Mouse (Mus musculus): Measurements from ENCODE around the gene Lrrc8b. TPM values are rescaled to one million over a fixed set of nuclear protein-coding genes. Genes with fewer than 3 reads are reported as not detected.

Gene Lrrc8b
- polyA plus RNA-seq (2012; rRNA removed) = 8.0 and 21.2 TPM in 2 replicates

DNA sequence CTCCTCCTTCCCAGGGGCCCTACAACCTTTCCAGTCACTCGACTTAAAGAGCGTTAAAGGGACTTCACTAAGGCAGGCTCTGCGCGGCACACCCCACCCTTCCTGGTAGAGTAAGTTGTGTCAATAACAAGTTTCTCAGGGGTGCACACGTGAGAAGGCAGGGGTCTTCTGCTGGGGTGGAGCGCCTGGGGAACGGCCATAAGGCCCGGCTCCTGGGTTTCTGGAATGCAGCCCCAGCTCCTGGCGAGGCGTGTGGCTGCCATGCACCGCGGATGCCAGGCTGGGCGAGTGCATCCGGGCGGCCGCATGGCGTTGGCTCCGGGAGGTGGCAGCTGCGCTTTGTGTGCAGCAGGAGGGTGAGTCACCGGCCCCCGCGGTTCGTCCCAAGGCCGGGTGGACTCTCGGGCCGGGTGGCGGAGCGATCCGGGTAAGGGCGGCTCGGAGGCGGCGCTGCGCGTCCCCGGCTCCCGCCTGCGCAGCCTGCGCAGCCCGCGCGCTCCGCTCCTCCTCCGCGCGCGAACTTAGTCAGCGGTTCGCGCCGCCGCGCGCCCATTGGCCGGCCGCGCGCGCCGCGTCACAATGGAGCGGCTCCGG lies at the start of gene Lrrc8b:
Gene Lrrc8b (plus strand): TSS at position 578 of the 594 bp plus-strand sequence.
- DNase-seq (ENCODE audit: low read depth, low spot score) = peak; percentile 44
- 1% methylated on average over 63 of the region's 63 CpGs for WGBS

GRCm38 (mm10) chr5:105381482-105381881 lies 34.1 kb upstream of the Lrrc8b start:
- DNase-seq (ENCODE audit: low read depth, low spot score) = no peak
- WGBS = 81% methylated on average over 2 of the region's 2 CpGs

GRCm38 (mm10) chr5:105390346-105390745 lies 25.2 kb upstream of the Lrrc8b start:
- WGBS = 86% methylated on average over 2 of the region's 2 CpGs
- no peak for DNase-seq (ENCODE audit: low read depth, low spot score)

DNA sequence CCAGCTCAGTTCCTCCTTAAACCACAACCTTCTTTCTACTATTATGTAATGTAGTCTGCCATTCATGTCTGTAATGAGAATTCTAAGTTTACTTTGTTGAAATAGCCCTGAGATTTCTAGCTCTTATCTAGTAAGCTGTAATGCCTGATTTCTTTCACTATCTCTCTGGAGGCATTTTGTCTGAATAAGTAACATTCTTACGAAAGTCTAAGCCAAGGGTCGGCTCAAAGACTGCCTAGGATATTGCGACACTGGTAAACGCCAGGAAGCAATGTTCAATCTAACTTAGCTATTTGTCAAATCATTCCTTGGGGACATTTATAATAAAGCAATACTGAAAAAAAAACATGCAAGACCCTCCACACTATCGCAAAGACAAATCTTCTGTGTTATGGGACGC lies 21.8 kb upstream of the Lrrc8b start:
- 94% methylated on average over 6 of the region's 6 CpGs for WGBS
- DNase-seq (ENCODE audit: low read depth, low spot score) = no peak

- 87% methylated on average over 4 of the region's 4 CpGs for whole genome bisulfite sequencing
- no peak for DNase-seq (ENCODE audit: low read depth, low spot score)
Measured at GRCm38 (mm10) chr5:105395188-105395587, 20.4 kb upstream of the Lrrc8b start.

- no peak for DNase-seq (ENCODE audit: low read depth, low spot score)
- 71% methylated on average over 6 of the region's 6 CpGs for WGBS
Measured at GRCm38 (mm10) chr5:105398966-105399365, 16.6 kb upstream of the Lrrc8b start.

DNA sequence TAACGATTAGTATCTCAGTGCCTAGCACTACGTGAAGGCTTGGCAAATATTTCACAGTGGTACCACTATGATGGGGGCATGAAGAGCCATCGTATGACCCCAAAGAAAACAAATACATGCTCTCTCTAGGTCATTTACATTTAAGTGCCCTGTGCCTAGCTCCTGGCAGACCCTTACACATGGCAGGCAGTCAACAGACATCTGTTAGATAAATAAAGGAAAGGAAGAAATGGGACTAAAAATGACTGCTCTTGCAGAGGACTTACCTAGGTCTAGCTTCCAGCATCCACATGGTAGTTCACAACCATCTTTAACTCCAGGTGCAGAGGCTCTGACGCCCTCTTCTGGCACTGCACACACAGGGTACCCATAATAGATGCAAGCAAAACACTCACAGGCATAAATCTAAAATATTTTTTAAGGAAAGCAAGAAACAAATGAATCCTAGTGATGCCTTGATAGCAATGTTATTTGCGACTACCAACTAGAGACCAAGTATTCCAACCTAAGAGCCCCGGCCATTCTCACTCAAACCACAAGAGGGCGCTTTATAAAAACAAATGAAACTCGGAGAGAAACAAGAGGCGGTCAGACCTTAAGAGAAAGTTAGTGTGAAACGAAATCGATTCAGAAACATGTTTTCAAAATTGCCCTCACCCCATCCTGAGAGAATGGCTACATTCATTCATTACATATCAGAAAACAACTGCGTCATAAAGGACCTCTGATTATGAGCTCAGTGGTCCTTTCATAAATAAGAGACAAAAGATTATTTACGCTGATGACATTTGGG lies 15.7 kb upstream of the Lrrc8b start:
- peak; percentile 37 for DNase-seq (ENCODE audit: low read depth, low spot score)
- 27% methylated on average over 13 of the region's 13 CpGs for WGBS

DNA sequence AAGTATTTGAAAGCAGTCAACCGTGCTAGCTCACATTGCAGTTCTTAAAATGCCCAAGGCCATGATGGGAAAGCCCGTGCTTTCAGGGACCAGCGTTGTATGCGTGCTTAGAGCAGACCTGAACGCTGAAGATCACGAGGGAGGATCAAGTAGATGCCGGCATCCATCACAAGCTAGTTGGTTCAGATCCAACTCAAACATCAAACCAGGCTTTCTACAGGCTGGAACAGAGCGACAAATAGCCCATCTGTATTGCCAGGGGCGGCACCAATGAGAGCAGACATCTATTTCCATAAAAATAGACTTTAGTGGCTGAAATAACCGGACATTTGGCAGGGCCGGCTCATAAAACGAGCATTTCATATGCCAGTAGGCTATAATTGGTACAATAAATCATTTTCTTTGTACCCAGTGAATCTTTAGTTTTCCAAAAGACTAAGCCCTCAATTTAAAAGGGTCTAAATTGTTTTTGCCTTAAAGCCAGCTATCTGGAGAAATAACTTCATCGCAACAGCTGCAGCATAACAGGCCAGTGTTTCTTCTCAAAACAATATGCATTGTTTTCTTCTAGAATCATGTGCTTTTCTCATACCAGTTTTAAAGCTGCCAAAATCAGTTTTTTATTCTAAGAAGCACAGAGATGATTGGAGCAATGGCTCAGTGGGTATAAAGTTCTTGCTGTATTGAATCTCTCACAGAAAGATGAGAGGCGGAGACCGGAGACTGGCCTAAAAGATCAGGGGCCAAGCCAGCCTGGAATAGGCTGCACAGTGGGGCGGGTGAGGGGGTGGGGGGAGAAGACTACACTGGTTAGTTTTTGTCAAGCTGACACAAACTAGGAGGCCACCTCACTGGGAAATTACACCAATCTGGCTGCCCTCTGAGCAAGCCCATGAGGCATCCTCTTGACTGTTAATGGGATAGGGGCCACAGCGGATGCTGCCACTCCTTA lies 14.9 kb upstream of the Lrrc8b start:
- WGBS = 30% methylated on average over 17 of the region's 17 CpGs
- peak; percentile 13 for DNase-seq (ENCODE audit: low read depth, low spot score)

GRCm38 (mm10) chr5:105401536-105401935 lies 14.0 kb upstream of the Lrrc8b start:
- WGBS = 90% methylated on average over 6 of the region's 6 CpGs
- no peak for DNase-seq (ENCODE audit: low read depth, low spot score)

- DNase-seq (ENCODE audit: low read depth, low spot score) = peak; percentile 51
- WGBS = 5% methylated on average over 8 of the region's 8 CpGs
Measured at GRCm38 (mm10) chr5:105404961-105405360, 10.6 kb upstream of the Lrrc8b start.

- DNase-seq (ENCODE audit: low read depth, low spot score) = no peak
- WGBS = 88% methylated on average over 5 of the region's 5 CpGs
Measured at GRCm38 (mm10) chr5:105407661-105408060, 7.9 kb upstream of the Lrrc8b start.

- DNase-seq (ENCODE audit: low read depth, low spot score) = no peak
Measured at GRCm38 (mm10) chr5:105409092-105409491, 6.5 kb upstream of the Lrrc8b start.

GRCm38 (mm10) chr5:105410521-105411293 lies 4.9 kb upstream of the Lrrc8b start:
- 57% methylated on average over 6 of the region's 6 CpGs for WGBS
- DNase-seq (ENCODE audit: low read depth, low spot score) = no peak

More at GRCm38 (mm10) chr5:105409092-105409491, 6.5 kb upstream of the Lrrc8b start:
- WGBS = 54% methylated on average over 4 of the region's 4 CpGs

DNA sequence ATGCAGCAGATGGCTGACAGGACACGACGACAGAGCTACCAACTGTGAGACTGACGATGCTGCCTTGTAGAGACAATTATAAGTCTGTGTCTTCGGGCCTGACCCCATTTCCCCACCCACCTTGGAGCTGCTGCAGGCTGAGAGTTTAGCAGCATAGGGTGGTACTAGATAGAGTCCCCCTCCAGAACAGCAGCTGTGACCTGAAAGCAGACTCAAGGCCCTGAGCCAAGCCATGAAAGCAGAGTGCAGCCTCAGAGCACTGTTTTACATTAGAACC lies 4.3 kb upstream of the Lrrc8b start:
- 80% methylated on average over 4 of the region's 4 CpGs for WGBS
- DNase-seq (ENCODE audit: low read depth, low spot score) = no peak

DNA sequence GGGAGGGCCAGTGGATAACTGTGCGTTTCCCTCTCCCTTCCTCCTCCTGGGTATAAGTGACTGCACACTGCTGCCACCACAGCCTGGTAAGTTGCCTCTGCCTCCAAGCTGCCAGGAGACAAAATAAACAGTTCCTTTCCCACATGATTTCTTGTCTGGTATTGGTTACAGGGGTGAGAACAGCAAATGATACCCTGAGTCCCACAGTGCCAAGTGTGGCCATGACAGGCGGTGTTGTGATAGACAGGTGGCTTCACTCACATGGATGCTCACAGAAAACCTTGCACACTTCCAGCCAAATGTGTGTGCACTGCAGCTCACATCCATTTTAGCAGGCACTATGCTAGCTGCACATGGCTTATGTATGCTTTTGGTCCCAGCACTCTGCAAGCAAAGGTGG lies 3.8 kb upstream of the Lrrc8b start:
- WGBS = 86% methylated on average over 2 of the region's 2 CpGs
- DNase-seq (ENCODE audit: low read depth, low spot score) = no peak

DNA sequence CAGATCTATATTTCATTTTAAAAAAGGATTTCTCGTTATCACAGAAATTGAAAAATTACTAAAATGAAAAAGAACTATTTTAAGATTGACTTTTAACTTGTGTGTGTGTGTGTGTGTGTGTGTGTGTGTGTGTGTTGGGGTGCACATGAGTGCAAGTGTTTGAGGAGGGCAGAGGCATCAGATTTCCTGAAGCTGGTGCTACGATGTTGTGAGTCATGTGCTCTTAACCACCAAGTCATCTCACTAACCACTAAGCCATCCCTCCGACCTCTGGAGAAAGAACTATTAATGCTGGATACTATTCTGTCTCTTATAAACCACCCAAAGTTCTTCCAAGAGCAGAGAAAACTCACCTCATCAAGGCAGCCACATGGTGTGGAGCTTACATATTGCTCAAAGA lies 2.9 kb upstream of the Lrrc8b start:
- 88% methylated on average over 3 of the region's 3 CpGs for WGBS
- DNase-seq (ENCODE audit: low read depth, low spot score) = no peak

DNA sequence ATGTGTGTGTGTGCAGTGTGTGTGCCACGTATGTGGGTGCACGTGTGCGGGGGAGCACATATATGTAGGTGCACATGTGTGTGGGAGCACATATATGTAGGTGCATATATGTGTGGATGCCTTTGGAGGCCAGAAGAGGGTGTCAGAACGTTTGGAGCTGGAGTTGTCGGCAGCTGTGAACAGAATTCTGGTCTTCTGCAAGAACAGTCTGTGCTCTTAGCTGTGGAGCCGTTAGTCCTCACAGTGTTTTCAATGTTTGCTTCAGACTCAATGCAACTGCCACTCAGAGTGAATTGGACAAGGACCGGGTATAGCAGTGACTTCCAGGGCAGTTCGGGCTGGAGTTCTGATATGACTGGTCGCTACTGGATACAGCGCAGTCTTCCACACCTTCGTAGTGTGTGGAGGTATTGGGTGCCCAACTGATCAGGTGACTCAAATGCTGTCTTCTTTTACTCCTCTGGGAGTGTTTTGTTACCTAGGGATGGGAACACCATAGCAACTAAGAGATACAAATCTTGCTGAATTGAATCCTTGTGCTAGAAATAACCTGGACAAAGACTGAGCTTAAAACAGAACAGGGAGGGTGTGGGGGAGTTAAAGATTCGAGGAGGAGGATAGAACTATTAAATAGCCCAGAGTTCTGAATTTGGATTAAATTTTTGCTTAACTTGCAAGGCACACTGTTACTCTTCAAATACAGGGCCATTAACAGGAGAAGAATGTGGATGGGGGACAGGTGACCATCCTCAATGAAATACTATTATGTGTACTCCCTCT lies 1.0 kb upstream of the Lrrc8b start:
- 79% methylated on average over 12 of the region's 12 CpGs for WGBS
- DNase-seq (ENCODE audit: low read depth, low spot score) = no peak

- DNase-seq (ENCODE audit: low read depth, low spot score) = no peak
- WGBS = 2% methylated on average over 28 of the region's 36 CpGs
Measured at GRCm38 (mm10) chr5:105415951-105416675, 538 bp downstream of the Lrrc8b start.
